Mouse (Mus musculus): ENCODE measurements at regions not wholly inside any gene's neighbourhood (a gene's known extent, or its start where the extent isn't known, plus 50 kb on each side); places are given as distances from the start of the nearest gene placed in this dataset.

DNA sequence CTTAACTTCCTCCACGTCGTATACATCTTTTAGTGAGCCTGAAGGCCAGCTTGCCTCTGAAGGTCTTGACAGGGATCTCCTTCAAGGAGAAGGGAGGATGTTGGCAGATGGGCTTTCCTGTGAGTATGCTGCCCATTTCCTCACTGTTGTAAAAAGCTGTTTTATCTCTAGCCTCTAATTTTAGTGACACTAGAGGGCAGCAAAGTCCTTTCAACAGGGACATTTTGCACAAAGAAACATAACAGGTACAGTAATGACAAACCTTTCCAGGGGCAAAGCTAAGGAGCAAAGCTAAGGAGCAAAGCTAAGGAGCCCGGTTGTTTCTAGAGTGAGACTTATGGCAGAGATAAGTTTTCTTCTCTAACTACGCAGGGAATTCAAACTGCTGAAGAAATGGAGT is 59.0 kb upstream of the Kbtbd8 start:
- peak in 1 of 2 experiments; percentile 72 for DNase-seq (ENCODE audit: inconsistent age in 2 of 2, low spot score in 1 of 2)

GRCm38 (mm10) chr6:95056222-95056621 is 60.8 kb upstream of the Kbtbd8 start:
- DNase-seq (ENCODE audit: inconsistent age in 2 of 2, low spot score in 1 of 2), result no peak

GRCm38 (mm10) chr6:95053717-95054382 is 63.2 kb upstream of the Kbtbd8 start:
- DNase-seq (ENCODE audit: inconsistent age in 2 of 2, low spot score in 1 of 2), result no peak

- peak in 1 of 2 experiments; percentile 60 for DNase-seq (ENCODE audit: inconsistent age in 2 of 2, low spot score in 1 of 2)
Observed at GRCm38 (mm10) chr6:95041351-95041750, 75.7 kb upstream of the Kbtbd8 start.

GRCm38 (mm10) chr6:95024239-95024638 is 92.8 kb upstream of the Kbtbd8 start:
- no peak for DNase-seq (ENCODE audit: inconsistent age in 2 of 2, low spot score in 1 of 2)

- no peak for DNase-seq (ENCODE audit: inconsistent age in 2 of 2, low spot score in 1 of 2)
Observed at GRCm38 (mm10) chr6:95021724-95022123, 95.3 kb upstream of the Kbtbd8 start.

DNA sequence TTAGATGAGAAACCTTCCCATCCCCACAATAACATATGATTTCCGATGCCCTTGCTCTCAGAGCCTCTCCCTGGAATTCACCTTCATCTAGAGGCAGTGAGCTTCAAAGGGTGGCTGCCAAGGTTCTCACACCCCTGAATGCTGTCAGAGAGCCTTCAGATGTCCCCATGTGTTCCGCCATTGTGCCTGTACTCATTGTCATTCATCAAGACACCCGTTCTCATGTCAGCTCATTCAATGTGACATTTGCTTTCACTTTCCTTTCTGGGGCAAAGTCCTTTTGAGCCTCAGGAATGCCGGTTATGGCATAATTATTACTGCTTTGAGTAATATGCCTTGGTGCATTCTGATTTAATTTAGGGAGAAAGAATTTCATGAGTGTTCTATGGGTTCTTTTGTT is 99.1 kb upstream of the Kbtbd8 start:
- peak in 1 of 2 experiments; percentile 58 for DNase-seq (ENCODE audit: inconsistent age in 2 of 2, low spot score in 1 of 2)

DNA sequence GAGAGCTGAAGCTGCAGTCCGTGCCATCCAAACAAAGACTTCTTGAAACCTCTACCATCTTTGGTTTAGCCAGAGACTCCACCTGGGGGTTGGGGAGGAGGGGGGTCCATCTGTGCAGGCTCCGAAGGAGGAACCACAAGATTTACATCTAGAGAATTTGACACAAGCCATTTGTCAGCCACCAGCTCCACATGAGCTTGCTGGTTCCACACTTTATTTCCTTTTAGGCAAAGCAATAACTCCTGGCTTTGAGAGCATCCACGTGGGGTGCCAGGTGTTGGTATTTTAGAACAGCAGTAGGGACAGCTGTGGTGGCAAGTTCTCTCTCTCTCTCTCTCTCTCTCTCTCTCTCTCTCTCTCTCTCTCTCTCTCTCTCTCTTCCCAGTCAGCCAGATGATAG is 99.6 kb upstream of the Kbtbd8 start:
- no peak for DNase-seq (ENCODE audit: inconsistent age in 2 of 2, low spot score in 1 of 2)

DNA sequence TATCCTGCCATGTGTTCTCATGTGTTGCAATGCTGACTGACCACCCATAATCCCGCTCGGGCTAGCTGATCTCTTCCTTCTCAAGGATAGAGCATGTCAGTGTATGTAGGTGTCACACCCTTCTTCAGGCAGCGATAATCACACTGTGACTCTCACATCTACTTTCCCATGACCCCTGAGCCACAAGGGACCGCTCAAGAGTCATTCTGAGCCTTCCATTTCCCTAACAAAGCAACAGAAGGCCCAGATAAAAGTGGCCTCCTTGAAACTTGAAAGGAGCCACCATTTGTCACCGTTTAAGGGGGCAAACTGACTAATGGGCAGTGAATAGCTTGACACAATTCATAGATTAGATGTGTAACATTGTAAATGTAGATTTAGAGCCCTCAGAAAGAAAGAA is 103.9 kb upstream of the Kbtbd8 start:
- no peak for DNase-seq (ENCODE audit: inconsistent age in 2 of 2, low spot score in 1 of 2)

DNA sequence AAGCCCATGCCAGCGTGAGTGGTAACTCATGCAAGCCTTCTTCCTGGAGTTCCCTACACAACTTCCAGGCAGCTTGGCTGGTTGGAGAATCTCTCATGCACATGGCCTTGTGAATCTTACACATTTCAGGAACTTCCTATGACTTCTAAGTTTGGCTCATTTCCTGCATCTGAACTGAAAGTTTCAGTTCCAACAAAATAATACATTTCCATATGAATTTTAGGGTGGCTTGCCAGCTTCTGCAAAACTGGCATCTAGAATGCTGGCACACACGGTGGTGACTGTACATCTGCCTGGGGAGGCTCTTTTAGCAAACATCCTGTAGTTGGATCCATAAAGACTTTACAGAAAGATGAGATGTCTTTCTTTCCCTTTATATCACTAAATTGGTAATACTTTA is 110.6 kb upstream of the Kbtbd8 start:
- no peak for DNase-seq (ENCODE audit: inconsistent age in 2 of 2, low spot score in 1 of 2)

GRCm38 (mm10) chr6:95003716-95004115 is 113.3 kb upstream of the Kbtbd8 start:
- peak in 1 of 2 experiments; percentile 44 for DNase-seq (ENCODE audit: inconsistent age in 2 of 2, low spot score in 1 of 2)

- no peak for DNase-seq (ENCODE audit: inconsistent age in 2 of 2, low spot score in 1 of 2)
Observed at GRCm38 (mm10) chr6:94999562-94999961, 117.5 kb upstream of the Kbtbd8 start.

- peak; percentile 29 to 71 for DNase-seq (ENCODE audit: inconsistent age in 2 of 2, low spot score in 1 of 2)
Observed at GRCm38 (mm10) chr6:94999002-94999401, 118.0 kb upstream of the Kbtbd8 start.

- DNase-seq (ENCODE audit: inconsistent age in 2 of 2, low spot score in 1 of 2), result no peak
Observed at GRCm38 (mm10) chr6:94998371-94998770, 118.7 kb upstream of the Kbtbd8 start.

- DNase-seq (ENCODE audit: inconsistent age in 2 of 2, low spot score in 1 of 2), result no peak
Observed at GRCm38 (mm10) chr6:94994376-94994775, 122.7 kb upstream of the Kbtbd8 start.

GRCm38 (mm10) chr6:94987427-94987826 is 129.6 kb upstream of the Kbtbd8 start:
- DNase-seq (ENCODE audit: inconsistent age in 2 of 2, low spot score in 1 of 2), result no peak

GRCm38 (mm10) chr6:94986346-94986745 is 130.7 kb upstream of the Kbtbd8 start:
- peak in 1 of 2 experiments; percentile 77 for DNase-seq (ENCODE audit: inconsistent age in 2 of 2, low spot score in 1 of 2)

GRCm38 (mm10) chr6:94984411-94984895 is 132.6 kb upstream of the Kbtbd8 start:
- DNase-seq (ENCODE audit: inconsistent age in 2 of 2, low spot score in 1 of 2), result no peak

DNA sequence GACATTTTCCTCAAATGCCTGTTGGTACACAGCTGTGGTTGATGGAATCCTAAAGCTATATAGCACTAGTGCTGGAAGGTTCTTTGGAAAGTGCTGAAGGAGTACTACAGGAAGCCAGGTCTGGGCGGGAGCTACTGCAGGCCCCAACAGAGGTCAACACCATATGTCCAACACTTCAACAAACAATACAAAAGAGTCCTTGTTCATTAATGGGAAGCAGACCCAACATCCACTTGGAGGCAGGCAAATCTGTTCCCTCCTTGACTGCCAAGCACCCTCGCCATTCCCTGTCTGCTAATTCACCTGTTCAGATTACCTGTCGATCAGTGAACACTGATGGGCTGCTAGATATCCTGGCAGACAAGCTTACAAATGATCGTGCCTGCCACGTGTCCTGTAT is 148.4 kb upstream of the Kbtbd8 start:
- no peak for DNase-seq (ENCODE audit: inconsistent age in 2 of 2, low spot score in 1 of 2)

DNA sequence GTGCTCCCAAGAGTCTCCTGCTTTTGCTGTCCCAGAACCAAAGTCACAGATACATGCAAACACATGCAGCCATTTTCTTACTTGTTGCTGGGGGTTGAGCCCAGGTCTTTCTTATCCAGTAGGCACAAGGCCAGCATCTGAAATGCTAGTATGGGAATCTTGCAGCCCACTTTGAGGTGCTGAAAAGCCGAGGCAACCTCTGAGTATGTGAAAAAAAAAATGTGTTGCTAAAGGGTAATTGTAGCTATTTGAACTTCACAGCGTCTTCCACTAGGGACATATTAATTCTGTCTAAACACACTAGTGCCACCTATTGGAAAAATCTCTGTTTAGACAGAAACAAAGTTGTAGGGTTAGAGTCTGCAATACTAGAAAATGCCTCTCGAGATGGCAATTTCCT is 150.1 kb upstream of the Kbtbd8 start:
- peak in 1 of 2 experiments; percentile 70 for DNase-seq (ENCODE audit: inconsistent age in 2 of 2, low spot score in 1 of 2)

GRCm38 (mm10) chr6:94963204-94963603 is 153.8 kb upstream of the Kbtbd8 start:
- no peak for DNase-seq (ENCODE audit: inconsistent age in 2 of 2, low spot score in 1 of 2)

DNA sequence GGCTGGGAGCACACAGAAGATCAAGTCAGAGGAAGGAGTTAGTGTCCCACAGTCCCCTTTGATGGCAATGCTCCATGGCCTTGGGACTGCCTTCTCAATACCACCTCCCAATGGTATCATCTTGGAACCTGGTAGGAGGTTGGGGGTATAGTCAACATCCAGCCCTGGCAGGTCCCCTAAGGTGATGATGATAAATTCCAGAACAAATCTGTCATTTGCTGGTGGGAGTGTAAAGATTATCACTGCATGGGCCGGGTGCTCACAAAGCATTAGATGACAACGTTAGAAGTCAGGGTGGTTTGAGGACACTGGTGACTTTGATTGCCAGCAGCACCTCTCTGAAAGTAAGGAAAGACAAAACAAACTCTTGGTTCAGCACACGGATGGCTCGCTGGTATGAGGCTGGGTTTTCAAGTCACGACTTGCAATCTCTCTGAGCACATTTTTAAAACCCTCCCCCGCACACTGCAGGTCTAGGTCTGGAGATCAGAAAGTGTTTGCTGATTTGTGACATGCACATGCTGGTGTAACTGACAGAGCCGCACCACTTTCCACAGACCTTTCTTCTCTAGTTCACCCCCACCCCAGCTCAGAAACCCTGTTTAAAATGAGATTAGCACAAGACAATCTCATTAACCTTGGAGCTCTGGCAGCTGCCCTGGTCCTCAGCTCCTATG is 154.5 kb upstream of the Kbtbd8 start:
- DNase-seq (ENCODE audit: inconsistent age in 2 of 2, low spot score in 1 of 2), result no peak

DNA sequence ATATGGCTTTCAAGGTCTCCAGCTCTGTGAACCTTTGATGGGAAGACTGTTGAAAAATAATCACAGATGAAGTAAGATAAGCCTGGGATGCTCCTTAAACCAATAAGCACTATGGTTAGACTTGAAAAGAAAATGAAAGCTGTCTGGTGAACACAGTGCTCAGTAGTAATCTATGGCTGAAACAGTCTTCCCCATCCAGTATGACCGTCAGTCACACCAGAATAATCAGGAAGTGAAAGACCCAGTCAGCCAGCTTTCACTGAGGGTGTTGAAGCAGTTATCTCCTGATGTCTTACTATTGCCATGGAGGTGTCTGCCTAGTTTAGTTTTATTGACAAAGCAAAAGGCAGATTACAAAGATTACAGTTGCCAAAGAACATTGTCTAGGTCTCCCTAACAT is 155.2 kb upstream of the Kbtbd8 start:
- DNase-seq (ENCODE audit: inconsistent age in 2 of 2, low spot score in 1 of 2), result no peak

Data from adrenal gland, adult (tissue).